Mouse (Mus musculus) right cerebral cortex, postnatal 4 days (tissue): Measurements from ENCODE around the gene Atp5mpl.

Source experiments
- DNase-seq: peaks from one replicate; pipeline ENCODE4 v3.0.0-alpha.2; 2022

Atp5mpl gene

DNA sequence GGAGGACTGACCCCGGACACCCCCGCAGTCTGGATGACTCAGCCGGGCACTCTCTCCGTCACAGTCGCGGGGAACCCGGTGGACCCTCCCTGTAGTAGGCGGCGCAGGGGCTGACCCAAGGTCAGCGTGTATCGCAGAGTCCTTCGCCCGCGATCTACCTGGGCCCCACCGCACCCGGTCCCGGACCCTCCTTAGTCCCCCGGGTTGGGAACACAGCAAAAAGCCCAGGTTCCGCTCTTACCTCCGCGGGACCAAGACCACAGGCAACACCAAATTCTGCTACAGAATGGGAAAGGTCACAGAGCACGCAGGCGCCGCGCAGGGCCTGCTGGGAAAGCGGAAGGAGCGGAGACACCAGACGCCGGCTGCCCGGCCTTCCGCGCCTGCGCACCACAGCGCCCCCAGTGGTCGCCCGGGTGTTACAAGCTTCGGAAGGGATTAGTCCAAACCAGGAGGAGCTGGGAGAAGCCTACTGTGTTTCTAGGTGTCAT, at the start of gene Atp5mpl:
Gene Atp5mpl (minus strand): TSS at position 295 of the 491 bp plus-strand sequence.
- peak; percentile 100 for DNase-seq

DNA sequence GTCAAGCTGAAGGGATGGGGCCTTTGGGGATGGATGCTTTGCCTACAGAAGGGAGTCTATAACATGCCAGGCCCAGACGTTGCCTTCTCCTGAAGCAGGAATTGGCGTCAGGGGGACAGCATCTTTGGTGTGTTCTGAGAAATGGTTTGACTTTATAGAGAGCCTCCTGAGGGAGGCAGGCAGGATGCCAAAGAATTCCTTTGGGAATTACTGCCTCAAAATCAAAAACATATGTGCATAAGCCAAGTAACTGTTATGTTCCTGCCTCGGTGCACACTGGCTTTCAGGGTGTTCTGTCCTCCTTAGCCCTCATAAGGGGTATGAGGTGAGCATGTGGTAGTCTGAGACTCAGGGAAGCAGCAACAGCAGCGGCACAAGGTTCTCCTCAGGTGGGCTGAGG, 49.6 kb upstream of the Atp5mpl start:
- no peak for DNase-seq

DNA sequence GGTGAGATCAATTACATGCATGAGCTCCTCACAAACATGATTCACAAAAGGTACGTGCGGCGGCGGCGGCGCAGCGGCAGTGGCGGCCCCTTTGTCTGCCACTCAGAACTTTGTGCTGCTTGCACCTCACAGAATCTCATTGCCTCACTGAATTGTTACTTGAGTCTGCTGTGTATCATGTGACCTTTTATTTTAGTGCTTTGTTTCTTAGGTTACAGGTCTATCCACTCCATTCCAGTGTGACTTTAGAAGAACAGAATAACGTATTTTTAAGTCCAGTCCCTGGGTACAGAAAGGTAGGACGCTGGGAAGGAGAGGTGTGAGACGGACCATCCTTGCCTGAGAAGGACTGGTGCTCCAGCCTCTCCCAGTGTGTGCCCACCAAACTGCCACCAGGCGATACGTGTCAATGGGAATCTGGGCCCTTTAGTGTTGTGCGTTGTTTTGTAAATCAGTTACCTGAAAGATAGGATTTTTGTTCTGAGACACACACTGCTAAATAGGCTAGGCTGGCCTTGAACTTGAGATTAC, 46.6 kb upstream of the Atp5mpl start:
- no peak for DNase-seq

DNA sequence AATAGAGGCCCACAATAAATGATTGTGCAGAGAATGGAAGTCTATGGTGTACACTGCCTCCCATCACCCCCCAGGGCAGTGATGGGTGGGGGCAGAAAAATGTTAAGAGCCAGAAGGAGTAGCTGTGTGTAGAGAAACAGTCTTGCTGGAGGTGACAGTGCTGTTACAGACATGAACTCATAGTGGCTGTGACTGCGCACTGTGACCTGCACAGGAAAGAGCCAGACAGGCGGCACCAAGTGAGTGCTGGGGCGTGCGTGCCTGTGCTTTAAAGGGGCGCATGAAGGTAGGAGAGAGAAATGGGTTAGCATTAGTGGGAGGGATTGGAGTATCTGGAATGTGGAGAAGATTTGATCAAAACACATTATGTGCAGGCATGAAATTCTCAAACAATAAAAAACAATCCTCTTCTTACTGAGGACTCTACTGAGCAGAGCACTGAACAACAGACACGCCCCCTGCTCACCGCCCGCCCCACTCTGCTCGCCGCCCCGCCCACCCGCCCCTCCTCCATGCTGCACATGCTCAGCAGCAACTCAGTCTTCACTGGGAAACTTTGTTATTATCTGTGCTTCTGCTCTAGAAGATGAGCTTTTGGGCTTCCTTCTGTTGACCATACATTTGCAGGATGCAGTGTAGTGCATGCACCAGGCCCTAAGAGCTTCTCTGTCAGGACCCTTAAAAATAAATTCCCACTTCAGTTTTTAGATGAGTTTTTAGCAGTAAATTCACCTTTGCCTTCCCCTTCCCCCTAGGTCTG, 45.9 kb upstream of the Atp5mpl start:
- no peak for DNase-seq

DNA sequence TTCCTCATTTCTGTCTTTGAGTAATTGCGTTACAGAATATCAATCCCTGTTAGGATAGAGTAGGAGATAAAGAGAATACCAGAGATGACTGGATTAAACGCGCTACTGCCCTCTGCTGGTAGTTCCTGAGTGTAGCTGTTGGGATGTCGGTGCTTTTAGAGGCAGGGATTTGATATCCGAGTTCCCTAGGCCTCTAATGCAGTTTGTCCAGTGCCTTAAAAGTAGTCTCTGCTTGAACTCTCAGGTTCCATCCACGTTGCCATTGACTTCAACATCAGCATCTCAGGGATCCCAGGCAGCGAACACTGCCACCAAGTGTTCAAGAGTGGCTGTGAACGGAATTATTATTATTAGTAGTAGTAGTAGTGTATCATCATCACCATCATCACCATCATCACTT, 34.4 kb upstream of the Atp5mpl start:
- DNase-seq: peak; percentile 88

DNA sequence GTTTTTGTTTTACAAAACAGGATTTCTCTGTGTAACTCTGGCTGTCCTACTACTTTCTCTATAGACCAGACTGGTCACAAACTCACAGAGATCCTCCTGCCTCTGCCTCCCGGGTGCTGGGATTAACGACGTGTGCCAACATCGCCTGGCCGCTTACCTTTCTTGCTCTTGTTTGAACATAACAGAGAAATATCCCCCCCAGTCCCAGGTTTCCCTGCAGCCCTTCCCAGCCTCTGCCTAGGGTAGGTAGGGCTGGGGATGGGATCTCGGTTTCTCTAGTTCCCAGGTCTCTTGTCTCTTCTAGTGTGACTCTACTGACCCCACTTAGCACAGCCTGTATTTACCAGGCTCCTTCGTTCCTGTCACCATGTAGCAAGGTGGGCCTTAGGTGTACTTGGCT, 33.0 kb upstream of the Atp5mpl start:
- DNase-seq: no peak

DNA sequence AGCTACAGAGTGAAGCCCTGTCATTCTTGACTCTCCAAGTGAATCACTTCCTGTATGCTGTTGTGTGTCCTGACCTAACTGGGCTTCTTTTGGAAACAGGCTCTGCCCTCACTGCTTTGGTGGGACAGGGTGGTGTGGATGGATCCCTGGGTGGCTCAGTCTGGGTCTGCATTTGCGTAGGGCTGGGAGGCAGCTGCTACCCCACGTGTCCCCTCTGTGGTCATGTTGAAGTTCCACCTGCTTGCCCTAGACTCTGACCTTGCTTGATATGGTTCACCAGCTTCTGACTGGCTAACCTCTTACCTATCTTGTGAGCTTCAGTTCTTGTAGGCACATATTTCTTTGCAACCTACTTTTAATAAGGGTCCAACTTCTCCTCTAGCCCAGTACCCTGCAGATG, 28.4 kb upstream of the Atp5mpl start:
- DNase-seq: no peak

DNA sequence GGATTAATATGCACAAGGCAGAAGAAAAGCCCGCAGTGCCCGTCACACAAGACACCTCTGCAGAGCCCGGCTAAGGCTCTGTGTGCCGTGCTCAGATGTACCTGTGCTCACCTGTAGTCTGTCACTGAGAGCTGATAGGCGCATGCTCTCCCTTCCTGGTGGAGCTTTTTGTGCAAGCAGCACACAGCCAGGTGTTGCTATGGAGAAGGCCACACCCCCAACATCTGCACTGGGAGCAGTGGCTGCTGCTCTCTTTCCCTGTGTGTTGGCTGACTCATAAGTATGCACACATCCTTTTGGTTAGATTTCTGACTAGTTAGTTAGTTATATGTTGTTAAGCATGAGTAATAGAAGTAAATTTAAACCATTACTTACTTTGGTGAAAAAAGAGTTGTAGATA, 25.8 kb upstream of the Atp5mpl start:
- no peak for DNase-seq

DNA sequence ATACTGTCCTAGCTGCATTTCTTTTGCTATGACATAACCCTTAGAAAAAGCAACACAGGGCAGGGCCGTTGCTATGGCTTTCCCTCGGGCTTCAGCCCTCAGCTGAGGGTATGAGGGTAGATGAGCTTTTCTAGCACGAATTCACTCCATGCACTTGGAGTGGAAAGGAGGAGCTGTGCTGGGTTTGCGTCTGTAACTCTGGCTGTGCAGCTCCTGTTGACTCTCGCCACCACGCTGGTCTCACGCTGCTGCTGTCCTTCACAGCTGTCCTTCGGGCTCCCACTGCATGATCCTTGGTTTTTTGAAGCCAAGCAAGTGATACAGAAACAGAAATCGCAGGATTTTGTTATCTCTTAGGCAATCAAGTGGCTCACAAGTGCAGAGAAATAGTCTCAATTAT, 20.0 kb upstream of the Atp5mpl start:
- no peak for DNase-seq

DNA sequence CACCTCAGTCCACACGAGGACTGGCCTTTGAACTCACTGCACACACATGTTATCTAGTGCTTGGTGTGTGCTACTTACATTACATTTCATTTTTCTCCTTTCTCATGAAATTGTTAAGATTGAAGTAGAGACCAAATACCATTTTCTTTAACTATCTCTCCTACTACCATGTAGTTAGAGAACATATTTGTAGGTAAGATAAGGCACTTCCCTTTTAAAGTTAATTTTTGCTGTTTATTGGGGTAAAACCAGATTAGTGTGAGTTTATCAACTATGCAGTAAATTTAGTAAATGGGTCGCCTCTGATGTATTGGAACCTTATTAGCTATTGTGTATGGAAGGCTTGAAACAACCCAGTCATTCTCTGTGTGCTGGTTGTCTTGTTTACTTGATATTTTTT, 16.4 kb upstream of the Atp5mpl start:
- no peak for DNase-seq

DNA sequence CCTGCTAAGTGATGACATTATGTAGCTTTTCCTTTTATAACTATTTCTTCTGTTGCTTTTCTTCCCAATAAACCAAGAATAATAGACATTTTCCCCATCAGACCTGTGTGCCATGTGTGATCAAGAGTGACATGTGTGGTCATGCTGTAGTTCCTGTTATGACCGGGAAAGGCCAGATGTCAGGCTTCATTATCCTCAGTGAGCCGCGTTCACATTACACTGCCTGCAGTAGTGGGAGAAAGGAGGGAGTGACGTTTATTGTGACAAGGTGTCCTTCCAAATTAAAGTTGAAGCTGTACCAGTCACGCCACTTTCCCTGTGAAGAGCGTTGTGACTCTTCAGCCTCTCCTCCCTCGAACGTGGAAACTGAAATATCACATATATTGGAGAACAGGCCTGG, 15.1 kb upstream of the Atp5mpl start:
- no peak for DNase-seq

DNA sequence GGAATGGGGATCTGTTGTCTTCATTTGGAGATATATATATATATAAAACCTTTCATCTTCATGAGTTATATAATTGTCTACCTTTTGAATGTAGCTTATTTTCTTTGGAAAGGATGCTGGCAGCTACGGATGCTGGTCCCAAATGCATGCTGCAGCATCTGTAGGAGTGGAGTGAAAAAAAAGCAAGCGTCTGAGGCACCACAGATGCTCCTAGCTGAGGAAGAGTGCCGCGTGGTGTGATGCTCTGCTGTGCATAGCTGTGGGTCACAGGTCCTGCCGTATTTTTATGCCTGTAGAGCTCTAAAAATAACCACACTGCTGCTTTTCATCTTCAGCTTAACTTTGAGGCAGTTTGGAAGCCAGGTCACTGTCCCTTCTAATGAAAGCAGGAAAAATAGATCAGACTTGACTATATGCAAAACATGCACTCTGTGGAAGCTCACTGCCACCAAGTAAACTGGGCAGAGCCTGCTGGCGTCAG, 14.2 kb upstream of the Atp5mpl start, which contains the start of gene Rd3l:
Gene Rd3l (minus strand): TSS at position 431 of the 481 bp plus-strand sequence.
- DNase-seq: no peak

DNA sequence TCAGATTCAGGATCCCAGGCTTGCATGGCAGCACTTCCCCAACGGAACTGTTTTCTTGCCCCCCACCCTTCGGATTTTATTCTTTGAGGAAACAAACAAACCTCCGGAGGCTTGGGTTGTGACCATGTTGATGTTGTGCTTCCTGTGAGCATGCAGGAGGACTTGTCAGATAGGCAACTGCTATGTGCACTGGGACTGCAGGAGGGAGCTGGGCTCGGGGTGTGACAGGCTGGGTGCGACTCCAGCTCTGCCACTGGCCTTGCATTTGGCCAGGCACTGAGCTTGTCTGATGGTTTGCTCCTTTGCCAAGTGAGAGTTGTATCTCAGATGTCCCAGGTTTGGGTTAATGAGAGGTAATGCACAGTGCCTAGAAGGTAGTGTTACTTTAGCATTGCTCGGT, 11.5 kb upstream of the Atp5mpl start:
- DNase-seq: no peak

DNA sequence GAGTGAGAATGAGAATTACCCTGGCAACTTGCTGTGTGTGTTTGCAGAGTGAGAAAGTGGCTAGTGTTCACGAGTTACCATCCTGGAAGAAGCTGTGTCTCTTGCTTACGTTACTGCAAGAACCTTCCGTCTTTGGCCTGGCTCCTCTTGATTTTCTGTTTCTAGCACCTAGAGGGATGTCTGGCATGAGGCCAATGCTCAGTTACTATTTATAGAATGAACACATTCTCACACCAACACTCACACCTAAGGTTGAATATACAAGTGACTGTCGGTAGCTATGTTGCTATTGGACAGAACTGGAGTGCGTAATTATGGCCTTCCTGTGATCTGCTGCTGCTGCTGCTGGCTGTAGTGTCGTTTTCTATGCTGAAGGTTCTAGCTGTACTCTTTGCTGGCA, 10.4 kb upstream of the Atp5mpl start:
- no peak for DNase-seq

DNA sequence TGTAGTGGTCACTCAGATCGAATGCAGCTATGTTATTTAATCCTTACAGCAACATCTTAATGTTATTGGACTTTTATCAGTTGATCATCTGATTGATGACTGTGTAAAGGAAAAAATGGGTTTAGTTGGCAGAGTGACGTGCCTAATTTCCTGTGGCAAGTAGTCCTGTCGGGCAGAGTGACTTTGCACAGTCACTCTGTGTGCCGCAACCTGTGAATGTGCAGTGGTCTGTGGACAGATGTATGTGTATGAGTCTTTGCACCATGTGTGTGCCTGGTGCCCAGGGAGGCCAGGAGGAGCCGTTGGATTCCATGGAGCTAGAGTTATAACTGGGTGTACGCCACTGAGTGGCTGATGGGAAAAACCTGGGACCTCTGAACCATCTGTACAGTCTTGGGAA, 7.8 kb upstream of the Atp5mpl start:
- DNase-seq: no peak

DNA sequence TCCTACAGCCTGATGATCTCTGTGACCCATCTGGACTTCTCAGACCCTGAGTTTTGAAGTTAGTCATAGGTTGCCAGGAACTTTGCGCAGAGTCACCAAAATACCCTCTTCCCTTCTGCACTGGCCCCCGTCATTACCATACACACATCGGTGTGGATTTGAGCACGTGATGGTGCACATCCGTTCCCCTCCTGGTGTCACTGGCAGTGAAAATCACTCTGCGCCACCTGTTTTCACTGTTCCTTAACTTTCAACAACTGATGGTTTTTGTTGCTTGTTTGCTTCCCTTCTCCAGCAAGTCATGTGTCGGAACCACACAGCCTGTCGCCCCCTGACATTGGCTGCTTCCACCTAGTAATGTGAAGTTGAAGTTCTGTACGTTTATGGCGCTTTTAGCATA, 5.7 kb upstream of the Atp5mpl start:
- DNase-seq: no peak

DNA sequence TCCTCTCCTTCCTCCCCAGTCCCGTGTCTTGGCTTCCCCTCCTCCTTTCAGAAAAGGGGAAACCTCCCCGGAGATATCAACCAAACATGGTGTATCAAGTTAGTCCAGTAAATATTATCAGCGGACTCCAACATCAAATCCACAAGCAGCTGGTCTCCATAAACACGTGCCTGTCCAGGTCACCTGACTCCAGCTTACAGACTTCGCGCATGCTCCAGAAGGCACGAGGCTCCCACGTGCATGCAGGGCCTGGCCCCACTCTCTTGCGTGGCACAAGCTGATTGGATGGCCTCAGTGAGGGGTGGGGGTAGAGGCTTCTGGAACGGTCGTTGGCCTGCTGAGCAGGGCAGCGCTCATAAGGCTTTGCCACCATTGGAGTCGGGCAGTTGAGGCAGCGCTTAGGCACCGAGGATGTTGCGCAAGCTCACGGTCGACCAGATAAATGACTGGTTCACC, 4.5 kb upstream of the Atp5mpl start, which contains the start of gene Tdrd9:
Gene Tdrd9 (plus strand): TSS at position 329 of the 456 bp plus-strand sequence.
- DNase-seq: no peak

DNA sequence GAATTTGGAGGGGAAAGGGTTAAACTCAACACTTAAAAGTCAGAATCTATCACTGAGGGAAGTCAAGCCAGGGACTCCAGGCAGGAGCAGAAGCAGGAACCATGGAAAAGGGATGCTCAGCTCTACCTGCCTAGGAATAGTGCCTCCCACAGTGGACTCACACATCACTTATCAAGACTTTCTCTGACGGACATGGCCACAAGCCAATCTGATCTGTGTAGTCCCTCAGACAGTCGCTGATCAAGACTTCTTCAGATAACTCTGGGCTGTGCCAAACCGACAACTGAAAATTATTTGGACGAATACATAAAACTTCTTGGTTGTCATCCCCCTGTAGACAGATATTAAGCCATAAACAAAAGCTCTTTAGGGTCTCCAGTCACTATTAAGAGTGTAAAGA, 3.3 kb upstream of the Atp5mpl start:
- no peak for DNase-seq

DNA sequence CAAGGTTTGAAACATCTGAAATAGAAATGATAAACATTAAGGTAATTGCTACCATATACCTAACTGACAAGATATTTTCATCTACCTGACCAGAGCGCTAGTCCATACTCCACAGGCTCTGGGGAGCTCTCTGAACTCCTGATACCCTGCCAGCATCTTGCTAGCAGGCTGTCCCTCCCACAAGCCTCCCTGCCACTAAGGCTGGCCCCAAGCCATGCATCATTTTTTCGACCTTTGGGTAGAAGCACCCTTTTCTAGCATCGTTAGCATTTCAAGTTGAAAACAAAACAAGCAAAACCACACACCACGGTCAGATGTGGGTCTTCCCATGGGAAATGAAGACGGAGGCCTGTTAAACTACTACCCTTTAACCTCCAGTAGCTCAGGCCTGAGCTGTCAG, 3.4 kb downstream of the Atp5mpl start:
- no peak for DNase-seq

DNA sequence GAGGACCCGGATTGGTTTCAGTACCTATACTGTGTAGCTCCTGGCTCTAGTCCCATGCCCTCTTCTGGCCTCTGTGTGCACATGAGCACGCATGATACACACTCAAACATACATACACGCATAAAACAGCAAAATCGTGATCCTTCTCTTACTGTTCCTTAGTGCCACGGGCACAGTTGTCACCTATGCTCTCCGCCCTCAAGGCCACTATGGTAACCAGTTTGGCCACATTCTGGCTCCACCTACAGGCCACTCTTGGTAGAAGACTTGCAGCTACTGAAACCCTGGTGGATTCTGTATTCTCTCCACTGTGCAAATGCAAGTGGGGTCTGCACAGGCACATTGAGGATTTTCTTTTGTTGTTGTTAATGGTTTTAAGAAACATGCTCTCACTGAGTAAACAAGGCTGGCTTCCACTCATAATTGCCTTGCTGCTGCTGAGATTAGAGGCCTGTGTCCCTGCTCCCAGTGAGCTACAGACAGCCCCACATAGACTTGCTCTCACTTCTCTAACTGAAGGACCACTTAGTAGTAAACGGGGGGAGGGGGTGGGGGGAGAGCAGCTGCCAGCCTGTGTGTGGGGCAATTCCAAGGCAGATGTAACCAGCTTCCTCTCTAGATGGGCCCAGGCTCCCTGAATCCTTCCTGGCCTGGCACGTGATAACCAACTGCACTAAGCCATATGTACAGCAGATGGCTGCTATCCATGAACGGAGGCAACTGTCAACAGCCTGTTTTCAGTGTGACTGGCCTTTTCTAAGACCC, 8.5 kb downstream of the Atp5mpl start:
- peak; percentile 68 for DNase-seq

DNA sequence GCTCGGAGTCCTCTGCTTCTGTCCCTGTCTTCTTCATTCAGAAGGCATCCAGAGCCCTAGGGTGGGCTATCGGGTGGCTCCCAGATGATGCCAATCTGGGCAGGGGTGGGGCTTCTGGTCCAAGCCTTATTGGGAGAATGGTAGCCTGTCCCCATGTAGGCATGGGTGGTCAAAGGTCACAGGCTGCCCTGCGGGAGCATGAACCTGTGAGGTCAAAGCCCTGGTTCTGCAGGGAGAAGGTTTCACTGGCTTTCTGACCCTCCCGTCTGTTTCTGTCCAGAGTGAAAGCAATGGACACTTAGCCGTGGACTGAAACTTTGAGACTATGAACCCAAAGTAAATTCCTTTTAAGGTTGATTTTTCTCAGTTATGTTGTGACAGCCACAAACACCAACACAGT, 10.6 kb downstream of the Atp5mpl start:
- no peak for DNase-seq

DNA sequence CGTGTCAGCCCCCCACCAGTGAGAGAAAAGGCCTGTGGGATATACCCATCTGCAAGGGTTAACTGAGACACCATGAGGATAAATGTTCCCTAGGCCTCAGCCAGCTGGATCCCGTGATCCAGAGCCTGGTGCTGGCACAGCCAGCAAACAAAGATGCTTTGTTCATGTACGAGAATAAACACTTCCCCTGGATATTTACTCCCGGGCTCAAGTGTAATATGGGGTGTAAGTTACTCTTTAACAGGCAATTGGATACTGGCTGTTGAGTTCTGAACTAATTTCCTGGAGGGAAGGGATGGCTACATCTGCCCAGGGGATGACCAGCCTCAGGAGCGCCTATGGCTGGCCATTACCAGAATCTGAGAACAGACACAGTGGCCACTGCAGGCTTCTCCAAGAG, 15.1 kb downstream of the Atp5mpl start:
- no peak for DNase-seq

DNA sequence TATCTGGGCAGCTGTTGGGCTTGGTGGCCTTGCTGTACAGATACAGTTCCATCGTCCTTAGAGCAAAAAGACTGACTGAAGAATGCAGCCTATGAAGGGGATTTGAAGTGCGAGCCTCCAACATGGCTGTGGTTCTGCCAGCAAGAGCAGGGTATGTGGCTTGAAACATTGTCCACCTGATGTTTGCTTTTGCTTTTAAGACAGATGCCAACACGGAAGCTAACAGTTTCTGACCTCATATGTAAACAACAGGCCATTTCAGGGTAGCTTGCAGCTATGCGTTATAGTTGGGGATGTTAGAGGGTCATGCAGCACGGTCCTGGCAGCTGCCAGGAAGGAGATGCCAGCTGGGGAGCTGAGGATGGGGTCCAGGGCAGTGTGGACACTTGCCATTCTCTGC, 16.3 kb downstream of the Atp5mpl start:
- DNase-seq: no peak

DNA sequence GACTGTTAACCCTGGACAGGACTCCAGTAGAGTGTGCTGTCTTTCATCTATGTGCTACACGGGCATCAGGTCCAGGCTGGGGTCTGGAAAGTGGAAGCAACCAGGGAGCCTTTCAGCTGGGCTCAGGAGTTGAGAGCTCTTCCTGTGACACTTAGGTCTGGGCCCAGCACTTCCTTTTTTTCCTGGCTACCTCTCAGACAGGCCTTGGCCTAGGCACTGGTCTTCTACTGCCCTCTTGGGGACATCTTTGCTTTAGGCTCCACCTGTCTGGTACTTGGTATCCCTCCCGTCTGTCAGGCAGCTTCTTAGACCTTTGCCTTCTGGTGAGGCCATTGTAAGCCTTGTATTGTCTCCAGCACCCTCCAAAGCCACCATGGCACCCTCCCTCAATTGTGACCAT, 20.1 kb downstream of the Atp5mpl start:
- no peak for DNase-seq
